Mouse (Mus musculus) urinary bladder, postnatal 14 days (tissue): ENCODE results near the gene Ift140.
"Not testable (repeated sequence)": the region's sequence is repeated elsewhere in the genome, so short reads cannot be mapped to it uniquely, and the experiment has no call there.

Experiments used
- DNase-seq: peaks from one replicate; pipeline ENCODE4 v3.0.0; 2021; ENCODE audit warnings: low spot score

The Ift140 gene

DNA sequence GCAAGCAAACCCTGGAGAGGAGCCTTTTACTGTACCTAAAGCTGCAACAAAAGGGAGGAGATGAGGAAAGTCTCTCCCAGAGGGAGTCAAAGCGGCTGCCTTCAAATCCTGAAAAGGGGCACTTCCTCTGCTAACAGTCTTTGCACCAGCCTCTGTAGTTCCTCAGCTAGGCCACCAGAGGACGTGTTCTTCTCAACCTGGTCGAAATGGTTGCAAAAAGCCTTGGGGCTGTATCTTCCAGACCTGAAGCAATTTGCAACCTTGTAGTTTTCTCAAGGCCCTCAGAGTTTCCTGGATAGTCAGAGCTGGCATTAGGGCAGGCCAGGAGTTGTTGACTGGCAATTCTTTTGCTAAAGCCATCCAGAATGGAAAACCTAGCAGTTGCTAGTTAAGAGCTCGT lies 101.4 kb downstream of the Ift140 start:
- DNase-seq = peak; percentile 16

- no peak for DNase-seq
These were observed 104.5 kb downstream of the Ift140 start, which contains the start of gene Ptx4 for GRCm38 (mm10) chr17:25120406-25120805. Gene Ptx4, plus strand, starts transcription at chr17:25120760.

DNA sequence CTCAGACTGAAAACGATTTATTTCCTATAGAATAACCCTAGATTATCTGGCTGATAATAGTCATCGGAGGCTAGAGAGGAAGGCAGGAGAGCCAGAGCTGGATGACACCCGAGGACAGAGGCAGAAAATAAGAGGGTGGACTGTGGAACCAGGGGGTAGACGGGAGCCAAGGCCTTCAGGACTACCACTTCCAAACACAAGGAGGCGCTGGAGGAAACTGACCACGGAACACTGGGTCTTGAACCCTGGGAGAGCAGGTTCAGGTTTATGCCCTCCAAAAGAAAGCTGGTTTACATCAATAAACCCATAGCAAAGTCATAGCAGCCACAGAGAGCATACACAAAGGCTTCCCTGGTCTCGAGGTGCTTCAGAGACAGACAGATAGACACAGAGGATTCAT lies 108.1 kb downstream of the Ift140 start:
- peak; percentile 14 for DNase-seq

- not testable (repeated sequence) for DNase-seq
These were observed 109.7 kb downstream of the Ift140 start for GRCm38 (mm10) chr17:25125442-25126060.

GRCm38 (mm10) chr17:25127079-25127478 lies 111.2 kb downstream of the Ift140 start:
- no peak for DNase-seq

GRCm38 (mm10) chr17:25127681-25128080 lies 111.8 kb downstream of the Ift140 start:
- DNase-seq = no peak

GRCm38 (mm10) chr17:25130060-25130459 lies 114.2 kb downstream of the Ift140 start:
- no peak for DNase-seq

DNA sequence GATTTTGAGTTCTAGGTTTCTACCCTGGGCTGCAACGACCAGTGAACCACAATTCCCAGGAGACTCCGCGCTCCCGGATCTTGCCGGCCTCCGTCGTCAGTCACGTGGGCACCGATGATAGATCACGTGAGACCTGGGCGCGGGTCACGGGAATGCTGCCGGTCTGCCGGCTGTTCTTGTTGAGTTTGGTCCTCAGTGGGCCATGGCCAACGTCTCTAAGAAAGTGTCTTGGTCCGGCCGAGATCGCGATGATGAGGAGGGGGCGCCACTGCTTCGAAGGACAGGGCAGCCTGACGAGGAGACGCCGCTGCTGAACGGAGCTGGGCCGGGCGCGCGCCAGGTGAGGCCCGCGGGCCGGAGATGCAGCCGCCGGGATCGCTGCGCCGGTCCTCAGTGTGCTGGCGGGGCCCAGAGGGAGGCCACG lies 117.4 kb downstream of the Ift140 start, which contains the start of gene Clcn7:
TSS of gene Clcn7 (plus strand) at position 117 of the 424 bp plus-strand sequence.
- peak; percentile 93 for DNase-seq

DNA sequence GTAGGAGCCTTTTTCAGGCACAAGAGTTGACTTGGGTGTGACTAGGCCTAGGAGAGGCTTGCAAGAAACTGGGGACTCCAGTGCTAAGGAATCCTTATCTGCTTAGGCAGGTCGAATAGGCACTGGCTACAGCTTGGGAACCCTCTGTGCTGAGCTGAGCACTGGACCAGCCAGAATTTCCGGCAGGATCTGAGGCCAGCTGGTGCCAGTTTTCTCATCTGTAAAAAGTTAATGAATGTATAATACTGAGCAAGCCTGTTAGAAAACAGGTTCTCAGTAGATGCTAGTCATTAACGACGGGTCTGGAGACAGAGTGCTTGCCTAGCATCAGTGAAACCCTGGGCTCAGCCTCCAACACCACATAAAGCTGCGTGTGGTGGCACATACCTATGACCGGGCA lies 119.7 kb downstream of the Ift140 start:
- DNase-seq = no peak

- no peak for DNase-seq
These were observed 122.9 kb downstream of the Ift140 start for GRCm38 (mm10) chr17:25138803-25139202.

DNA sequence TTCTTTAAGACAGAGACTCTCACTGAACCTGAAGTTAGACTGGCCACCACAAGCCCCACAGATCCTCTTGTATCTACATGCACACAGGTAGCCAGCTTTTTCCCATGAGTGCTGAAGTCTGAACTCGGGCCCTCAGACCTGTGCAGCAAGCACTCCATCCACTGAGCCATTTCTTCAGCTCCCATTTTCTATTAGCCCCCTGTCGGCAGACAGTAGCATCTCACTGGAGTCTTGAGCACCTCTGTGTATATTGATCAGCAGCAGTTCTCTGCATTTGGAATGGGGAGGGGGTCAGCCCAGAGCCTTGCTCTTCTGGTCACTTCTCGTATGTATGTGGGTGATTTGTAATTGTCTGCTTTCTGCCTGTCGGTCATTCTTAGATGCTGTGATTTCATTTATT lies 124.1 kb downstream of the Ift140 start:
- no peak for DNase-seq
